Mouse (Mus musculus): ENCODE data around the gene Tnfsf4. TPM values are rescaled to one million over a fixed set of nuclear protein-coding genes. Genes with fewer than 3 reads are reported as not detected.

Gene Tnfsf4
- polyA plus RNA-seq, 1 experiment from 2014 or later: not detected

- H3K4me2 ChIP-seq: no peak overlapping the region
- H3K4me1 ChIP-seq (replicated peaks): no peaks in the 10 kb centered on the region
- no peaks in the 10 kb centered on the region for H3K36me3 ChIP-seq
- H3K27ac ChIP-seq (replicated peaks): no peak overlapping the region
- H3K9me3 ChIP-seq: no peaks in the 10 kb centered on the region
- no peak overlapping the region for H3K9ac ChIP-seq
- no peaks in the 10 kb centered on the region for H3K27me3 ChIP-seq
- ATAC-seq (ENCODE audit: low FRiP score, low read depth): no peak
- 74% methylated on average over 2 of the region's 2 CpGs for WGBS
- no peak overlapping the region for H3K4me3 ChIP-seq
Observed at GRCm38 (mm10) chr1:161463388-161464085, 68.3 kb downstream of the Tnfsf4 start.

Other genes with a start within 250 kb of the Tnfsf4 start
- 0.83 and 1.1 TPM in 2 replicates for gene Tex50, start 236.1 kb upstream of the Tnfsf4 start, polyA plus RNA-seq (2015; fragmentation: Nextera tagmentation; extraction: Ambion mirVana)
- 170 and 181 TPM in 2 replicates for gene Prdx6, start 144.2 kb upstream of the Tnfsf4 start, polyA plus RNA-seq (2015; fragmentation: Nextera tagmentation; extraction: Ambion mirVana)
- gene Tnfsf18, start 99.2 kb downstream of the Tnfsf4 start, polyA plus RNA-seq (2015; fragmentation: Nextera tagmentation; extraction: Ambion mirVana): 0.09 TPM in 1 of 2 replicates, not detected in the other

Measured in hindbrain, embryonic 15.5 days (tissue).